Mouse (Mus musculus) lung, adult 18-20 months (tissue): ENCODE measurements around the gene Ppp1r18.
"Not testable (repeated sequence)": the region's sequence is repeated elsewhere in the genome, so short reads cannot be mapped to it uniquely, and the experiment has no call there.

Source experiments
- DNase-seq, 2 experiments: peaks; one replicate each; pipeline ENCODE4 v3.0.0; 2022; ENCODE audit warnings: mixed read lengths in 2 of 2

Gene Ppp1r18

GRCm38 (mm10) chr17:35837487-35837886, 27.9 kb upstream of the Ppp1r18 start:
- peak in 1 of 2 experiments; percentile 72 for DNase-seq

DNA sequence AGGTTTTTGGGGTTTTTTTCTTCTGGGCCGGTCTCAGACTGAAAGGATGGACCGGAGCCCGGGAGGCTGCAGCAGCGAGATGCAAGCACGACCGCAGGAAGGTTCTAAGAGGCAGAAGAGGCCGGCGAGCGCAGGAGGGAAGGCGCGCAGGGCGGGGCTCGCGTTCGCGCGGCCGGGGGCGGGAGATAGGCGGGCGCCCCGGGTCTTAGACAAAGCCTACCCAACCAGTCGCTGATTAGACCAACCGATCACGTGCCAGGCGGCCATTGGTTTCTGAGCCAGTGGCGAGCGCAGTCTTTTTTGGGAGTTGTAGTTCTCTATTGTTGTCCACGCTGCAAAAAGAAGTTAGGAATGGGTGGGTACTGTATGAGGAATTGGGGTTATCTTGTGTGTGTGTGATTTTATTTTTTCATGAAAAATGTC, 27.3 kb upstream of the Ppp1r18 start, which contains the start of gene Tubb5:
Tubb5 (minus strand) TSS at position 185 of the 423 bp plus-strand sequence.
- peak; percentile 97 for DNase-seq

- no peak for DNase-seq
These were observed 26.8 kb upstream of the Ppp1r18 start for GRCm38 (mm10) chr17:35838570-35838969.

GRCm38 (mm10) chr17:35839002-35839401, 26.4 kb upstream of the Ppp1r18 start:
- not testable (repeated sequence) for DNase-seq

DNA sequence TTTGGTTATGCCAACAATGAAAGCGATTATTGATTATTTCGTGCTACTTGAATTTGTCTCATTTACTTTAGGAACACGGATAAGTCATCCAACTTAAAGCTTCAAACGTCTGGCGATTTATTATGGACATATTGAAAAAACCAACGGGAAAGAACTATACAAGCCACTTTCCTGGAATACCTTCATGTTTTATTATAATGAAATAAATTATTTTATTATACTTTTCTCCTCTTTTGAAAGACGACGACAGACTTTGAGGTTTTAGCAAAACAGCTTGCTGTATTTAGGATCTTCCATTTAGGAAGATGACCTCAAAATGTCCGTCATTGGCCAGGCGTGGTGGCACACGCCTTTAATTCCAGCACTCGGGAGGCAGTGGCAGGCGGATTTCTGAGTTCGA, 24.8 kb upstream of the Ppp1r18 start:
- no peak for DNase-seq

DNA sequence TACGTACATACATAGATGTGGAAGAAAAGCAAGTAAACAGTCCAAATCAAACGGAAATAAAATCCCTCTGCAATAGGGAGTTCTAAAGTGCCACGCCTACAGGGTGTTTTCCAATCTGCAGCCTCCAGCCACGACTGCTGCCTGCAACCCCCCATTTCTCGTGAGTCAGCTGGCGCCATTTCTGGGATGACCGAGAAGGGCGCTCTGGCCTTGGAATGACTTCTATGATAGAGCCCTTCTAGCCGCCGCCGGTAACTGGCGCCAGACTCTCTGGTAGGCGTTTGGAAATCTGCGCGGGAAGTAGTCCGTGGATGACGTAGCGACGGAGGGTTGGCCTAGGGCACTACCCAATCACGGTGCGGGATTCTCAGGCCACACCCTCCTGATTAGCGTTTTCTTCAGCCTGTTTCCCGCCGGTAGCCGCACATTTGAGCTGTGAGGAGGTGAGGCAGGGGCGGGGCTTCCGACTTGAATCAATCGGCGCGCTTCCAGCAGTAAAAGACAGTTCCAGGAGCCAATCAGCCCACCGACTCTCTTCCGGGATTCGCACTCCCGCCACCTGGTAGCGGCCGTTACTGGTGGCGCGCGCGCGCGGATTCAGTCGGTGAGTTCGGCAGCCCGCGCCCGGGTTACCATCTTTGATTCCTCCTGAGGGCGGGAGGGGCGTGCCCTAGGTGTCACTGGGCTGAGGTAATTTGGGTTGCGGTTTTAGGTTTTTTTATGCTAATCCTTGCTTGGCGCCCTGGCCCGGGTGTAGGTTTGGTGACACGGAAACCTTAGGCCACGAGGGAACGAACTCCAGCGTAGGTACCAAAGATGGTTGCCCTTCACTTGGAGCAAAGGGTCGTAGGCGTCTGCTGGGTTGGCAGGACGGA, 24.1 kb upstream of the Ppp1r18 start, which contains the start of gene Mdc1:
Mdc1 (plus strand) TSS at position 440 of the 875 bp plus-strand sequence.
- peak; percentile 100 for DNase-seq

DNA sequence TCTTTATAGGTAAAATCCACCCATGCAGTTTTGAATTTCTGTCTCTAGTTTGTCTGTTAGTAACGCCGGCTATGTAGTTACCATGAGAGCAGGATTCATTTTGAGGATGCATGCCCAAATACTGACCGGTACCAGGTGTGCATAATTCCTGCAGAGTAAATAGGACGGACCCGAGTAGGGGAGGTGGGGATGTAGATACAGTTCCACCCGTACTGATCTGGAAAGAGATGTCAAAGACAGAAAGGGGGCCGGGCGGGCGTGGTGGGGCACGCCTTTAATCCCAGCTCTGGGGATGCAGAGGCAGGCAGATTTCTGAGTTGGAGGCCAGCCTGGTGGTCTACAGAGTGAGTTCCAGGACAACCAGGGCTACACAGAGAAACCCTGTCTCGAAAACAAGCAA, 23.4 kb upstream of the Ppp1r18 start:
- no peak for DNase-seq

DNA sequence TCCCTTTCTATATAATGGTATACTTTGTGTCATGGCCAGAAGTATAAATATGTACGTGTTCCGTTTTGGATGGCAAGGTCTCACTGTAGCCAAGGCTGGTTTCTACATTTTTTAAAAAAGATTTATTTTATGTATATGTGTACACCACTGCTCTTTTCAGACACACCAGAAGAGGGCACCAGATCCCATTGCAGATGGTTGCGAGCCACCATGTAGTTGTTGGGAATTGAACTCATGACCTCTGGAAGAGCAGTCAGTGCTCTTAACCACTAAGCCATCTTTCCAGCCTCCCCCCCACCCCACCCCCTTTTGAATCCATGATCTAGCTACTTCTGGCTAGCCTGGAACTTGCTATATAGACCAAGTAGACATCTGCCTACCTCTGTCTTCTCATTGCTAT, 21.9 kb upstream of the Ppp1r18 start:
- DNase-seq, result no peak

GRCm38 (mm10) chr17:35848112-35848511, 17.3 kb upstream of the Ppp1r18 start:
- DNase-seq, result no peak

GRCm38 (mm10) chr17:35850974-35851373, 14.4 kb upstream of the Ppp1r18 start:
- DNase-seq, result no peak

GRCm38 (mm10) chr17:35859371-35859770, 6.0 kb upstream of the Ppp1r18 start:
- DNase-seq, result no peak

DNA sequence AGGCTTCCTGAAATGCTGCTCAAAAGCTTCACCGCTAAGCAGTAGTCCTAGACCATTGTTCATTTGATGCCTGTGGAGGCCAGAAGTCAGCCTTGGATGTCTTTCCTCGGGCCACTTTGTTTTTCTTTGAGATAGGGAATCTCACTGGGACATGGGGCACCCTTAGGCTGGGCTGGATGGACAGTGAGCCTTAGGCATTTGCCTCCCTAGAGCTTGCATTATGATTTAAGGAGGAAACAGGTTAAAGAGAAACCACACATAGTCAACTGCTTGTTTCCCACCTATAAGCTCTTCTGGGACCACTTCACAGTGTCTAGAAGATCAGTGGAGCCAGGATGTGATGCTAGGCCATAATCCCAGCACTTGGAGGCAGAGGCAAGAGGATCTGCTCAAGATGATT, 5.6 kb upstream of the Ppp1r18 start:
- DNase-seq, result no peak

- no peak for DNase-seq
These were observed 4.6 kb upstream of the Ppp1r18 start for GRCm38 (mm10) chr17:35860831-35861197.

DNA sequence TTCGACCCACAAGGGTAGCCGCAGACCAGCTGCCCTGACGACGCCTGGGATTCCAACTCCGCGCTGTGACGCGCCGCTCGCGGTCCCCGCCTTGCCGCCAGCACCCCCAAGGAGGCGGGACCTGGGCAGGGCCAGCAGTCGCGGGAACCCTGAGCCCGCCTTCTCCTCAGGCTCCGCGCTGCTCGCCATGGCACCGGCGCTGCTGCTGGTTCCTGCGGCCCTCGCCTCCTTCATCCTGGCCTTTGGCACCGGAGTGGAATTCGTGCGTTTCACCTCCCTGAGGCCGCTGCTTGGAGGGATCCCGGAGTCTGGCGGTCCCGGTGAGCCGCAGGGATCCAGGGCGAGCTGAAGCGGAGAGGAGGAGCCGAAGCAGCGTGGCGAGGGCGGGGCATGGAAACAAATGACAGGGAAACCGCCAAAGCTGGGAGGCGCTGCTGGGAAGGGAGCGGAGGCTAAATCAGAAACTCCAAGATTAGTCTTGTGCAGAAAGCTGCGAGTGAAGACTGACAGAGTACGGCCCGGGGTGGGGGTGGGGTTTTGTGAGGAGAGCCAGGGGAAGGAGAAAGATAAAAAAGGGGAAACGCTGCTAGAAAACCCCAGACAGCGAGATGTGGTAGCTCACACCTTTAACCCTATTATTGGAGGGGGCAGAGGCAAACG, 4.1 kb upstream of the Ppp1r18 start, which contains the start of gene Nrm:
Nrm (plus strand) TSS at position 121 of the 660 bp plus-strand sequence.
- DNase-seq, result peak; percentile 92 to 93

GRCm38 (mm10) chr17:35864832-35865353, 500 bp upstream of the Ppp1r18 start:
- DNase-seq, result no peak

- peak; percentile 72 to 78 for DNase-seq
These were observed 963 bp downstream of the Ppp1r18 start for GRCm38 (mm10) chr17:35866281-35866831.

DNA sequence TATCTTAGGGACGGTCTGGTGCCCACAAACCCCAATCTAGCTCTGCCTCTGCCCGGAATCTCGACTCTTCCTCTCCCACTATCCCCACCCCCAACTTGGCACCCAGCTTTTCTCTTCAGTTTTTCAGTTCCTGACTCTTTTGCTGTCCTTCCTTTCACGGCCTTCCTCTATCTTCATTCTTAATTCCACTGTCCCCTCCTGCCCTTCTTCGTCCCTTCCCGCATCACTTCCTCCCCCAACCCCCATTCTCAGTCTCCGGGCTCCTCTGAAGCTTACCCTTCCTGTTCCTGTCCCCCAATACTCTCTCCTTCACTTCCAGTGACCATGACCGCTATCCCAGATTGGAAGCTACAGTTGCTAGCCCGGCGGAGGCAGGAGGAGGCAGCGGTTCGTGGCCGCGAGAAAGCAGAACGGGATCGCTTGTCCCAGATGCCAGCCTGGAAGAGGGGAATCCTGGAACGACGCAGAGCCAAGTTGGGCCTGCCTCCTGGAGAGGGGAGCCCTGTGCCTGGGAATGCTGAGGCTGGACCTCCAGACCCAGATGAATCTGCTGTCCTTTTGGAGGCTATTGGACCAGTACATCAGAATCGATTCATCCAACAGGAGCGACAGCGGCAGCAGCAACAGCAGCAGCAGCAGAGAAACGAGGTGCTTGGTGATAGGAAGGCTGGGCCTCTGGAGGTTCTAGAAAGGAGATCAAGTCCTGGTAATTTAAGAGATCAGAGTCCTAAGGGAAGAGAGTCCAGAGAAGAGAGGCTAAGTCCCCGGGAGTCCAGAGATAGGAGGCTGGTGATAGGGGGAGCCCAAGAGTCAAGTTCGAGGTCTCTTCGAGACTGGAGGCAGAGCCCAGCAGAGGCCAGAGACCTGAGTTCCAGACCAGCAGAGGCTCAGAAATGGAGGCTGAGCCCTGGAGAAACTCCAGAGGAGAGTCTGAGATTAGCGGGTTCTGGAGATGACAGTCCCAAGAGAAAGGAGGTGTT, 1.8 kb downstream of the Ppp1r18 start:
- peak; percentile 66 to 71 for DNase-seq

- DNase-seq, result peak; percentile 56 to 60
These were observed 2.9 kb downstream of the Ppp1r18 start for GRCm38 (mm10) chr17:35868165-35868820.

DNA sequence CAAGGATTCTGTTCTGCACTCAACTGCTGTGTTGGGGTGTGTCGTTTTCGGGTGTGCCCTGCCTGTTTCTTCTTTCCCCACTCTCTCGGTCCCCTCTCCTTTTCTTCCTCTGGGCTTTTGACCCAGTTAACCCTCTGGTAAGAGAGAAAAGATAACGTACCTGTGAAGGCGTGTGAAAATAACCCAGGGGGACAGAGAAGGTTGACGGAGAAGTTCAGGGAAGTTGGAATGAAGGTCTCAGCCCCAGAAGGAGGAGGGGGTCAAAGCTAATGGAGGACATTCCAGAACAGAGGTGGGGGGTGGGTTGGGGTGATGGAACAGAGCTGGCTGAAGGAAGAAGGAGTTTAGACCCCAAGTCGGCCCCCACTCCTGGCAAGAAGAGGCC, 3.6 kb downstream of the Ppp1r18 start:
- no peak for DNase-seq

- peak; percentile 65 to 67 for DNase-seq
These were observed 4.1 kb downstream of the Ppp1r18 start for GRCm38 (mm10) chr17:35869346-35870067.
